In genomic region chr17:53465569-53465968, GRCm38 (mm10) we compare ENCODE assay signal across 9 mouse cellular contexts. TPM values are rescaled to one million over a fixed set of nuclear protein-coding genes. Genes with fewer than 3 reads are reported as not detected.
DNase-seq lines count a peak whose midpoint lies in the region; ATAC-seq and TF ChIP-seq lines count a peak whose summit lies in the region.
"Had no signal": no experiment of that assay in that cellular context is flagged by ENCODE, and none has a peak within 500 bp of the region (broad histone marks: within the 10 kb centered on the region; RNA-seq: fewer than 3 reads in every experiment).

No protein-coding gene starts in this region.

- CTCF ChIA-PET in Patski (lab: Charles Lee): interaction anchor here (1.2 kb wide), 1 partner anchor 1896 kb away, joined by 3 read pairs; no protein-coding TSS in a partner anchor

- DNase-seq in forebrain, embryonic 14.5 days (ENCODE audit: low spot score): peak; percentile 2
- DNase-seq in forebrain, embryonic 10.5 days (ENCODE audit: extremely low spot score, low spot score): no peak
- peak; percentile 9 for DNase-seq in 3134 (ENCODE audit: extremely low read depth, insufficient read length, low spot score)
- no peak for DNase-seq in Patski (ENCODE audit: low read depth, low spot score)
- DNase-seq in lung, embryonic 14.5 days: peak; percentile 4
- no peak for DNase-seq in right cerebral cortex, postnatal 4 days
- no peak for DNase-seq in adrenal gland, adult 2 months
- no peak for DNase-seq in limb, embryonic 10.5 days (ENCODE audit: low spot score)

- no peaks in the 10 kb centered on the region; the same call in 1 of the 2 replicates for H3K4me1 ChIP-seq in forebrain, embryonic 14.5 days (ENCODE audit: control insufficient read depth, insufficient read depth, low read length)
- H3K4me1 ChIP-seq in forebrain, embryonic 10.5 days: peaks cover 15% of the 10 kb centered on the region
- no peaks in the 10 kb centered on the region; the same call in 1 of the 2 replicates for H3K4me1 ChIP-seq in lung, embryonic 14.5 days (ENCODE audit: insufficient read depth)
- H3K4me1 ChIP-seq in limb, embryonic 10.5 days: peaks cover 3% of the 10 kb centered on the region
- H3K4me1 ChIP-seq: liver, embryonic 15.5 days had no signal

- H3K4me2 ChIP-seq in forebrain, embryonic 14.5 days (ENCODE audit: low read length): no peak overlapping the region
- no peak overlapping the region for H3K4me2 ChIP-seq in lung, embryonic 14.5 days
- H3K4me2 ChIP-seq: liver, embryonic 15.5 days had no signal

- POLR2A ChIA-PET in Patski (lab: Charles Lee): no interaction called here

- in situ Hi-C loops in Patski (cut with MboI; ENCODE audit: low pct_unique_long_range_greater_than_20kb): no loop called here

- H3K36me3 ChIP-seq in forebrain, embryonic 14.5 days (ENCODE audit: control insufficient read depth, insufficient read depth, low read length): no peaks in the 10 kb centered on the region
- H3K36me3 ChIP-seq in forebrain, embryonic 10.5 days (replicated peaks): no peaks in the 10 kb centered on the region
- no peaks in the 10 kb centered on the region for H3K36me3 ChIP-seq in lung, embryonic 14.5 days (ENCODE audit: insufficient read depth)
- no peaks in the 10 kb centered on the region for H3K36me3 ChIP-seq in limb, embryonic 10.5 days
- H3K36me3 ChIP-seq: liver, embryonic 15.5 days had no signal

- H3K27me3 ChIP-seq in forebrain, embryonic 14.5 days (replicated peaks; ENCODE audit: control insufficient read depth, insufficient read depth, low read length): no peaks in the 10 kb centered on the region
- no peaks in the 10 kb centered on the region for H3K27me3 ChIP-seq in forebrain, embryonic 10.5 days (ENCODE audit: poor library complexity, severe bottlenecking)
- no peaks in the 10 kb centered on the region for H3K27me3 ChIP-seq in Patski
- H3K27me3 ChIP-seq in lung, embryonic 14.5 days (ENCODE audit: insufficient read depth, low read length): no peaks in the 10 kb centered on the region
- H3K27me3 ChIP-seq in limb, embryonic 10.5 days (ENCODE audit: low read depth, poor library complexity, severe bottlenecking): no peaks in the 10 kb centered on the region
- H3K27me3 ChIP-seq: liver, embryonic 15.5 days had no signal

- WGBS in forebrain, embryonic 14.5 days: 60% methylated on average over 4 of the region's 4 CpGs
- WGBS in forebrain, embryonic 10.5 days: 61% methylated on average over 4 of the region's 4 CpGs
- 48% methylated on average over 4 of the region's 4 CpGs for WGBS in lung, embryonic 14.5 days
- 61% methylated on average over 4 of the region's 4 CpGs for WGBS in limb, embryonic 10.5 days

- peak; percentile 26 for TF ChIP-seq CTCF in Patski (IDR thresholded peaks at IDR 0.05)
- peak; percentile 47 for TF ChIP-seq CTCF in lung, embryonic 14.5 days (IDR thresholded peaks at IDR 0.05; ENCODE audit: low read depth)

- no peaks in the 10 kb centered on the region for H3K9me3 ChIP-seq in forebrain, embryonic 14.5 days (replicated peaks; ENCODE audit: control insufficient read depth, low read length)
- no peaks in the 10 kb centered on the region for H3K9me3 ChIP-seq in forebrain, embryonic 10.5 days
- H3K9me3 ChIP-seq in lung, embryonic 14.5 days (ENCODE audit: low read depth, low read length): no peaks in the 10 kb centered on the region
- H3K9me3 ChIP-seq in limb, embryonic 10.5 days (replicated peaks): no peaks in the 10 kb centered on the region
- H3K9me3 ChIP-seq: liver, embryonic 15.5 days had no signal

- no peak overlapping the region for H3K27ac ChIP-seq in forebrain, embryonic 14.5 days (ENCODE audit: low read depth, low read length)
- no peak overlapping the region for H3K27ac ChIP-seq in forebrain, embryonic 10.5 days
- no peak overlapping the region for H3K27ac ChIP-seq in lung, embryonic 14.5 days (ENCODE audit: low read depth)
- no peak overlapping the region for H3K27ac ChIP-seq in limb, embryonic 10.5 days
- H3K27ac ChIP-seq: liver, embryonic 15.5 days had no signal

- no peak overlapping the region for H3K4me3 ChIP-seq in forebrain, embryonic 14.5 days (ENCODE audit: low read depth, low read length)
- H3K4me3 ChIP-seq in forebrain, embryonic 10.5 days: no peak overlapping the region
- no peak overlapping the region for H3K4me3 ChIP-seq in lung, embryonic 14.5 days (ENCODE audit: low read depth, low read length)
- H3K4me3 ChIP-seq in limb, embryonic 10.5 days: no peak overlapping the region
- H3K4me3 ChIP-seq: liver, embryonic 15.5 days had no signal

- H3K9ac ChIP-seq in forebrain, embryonic 14.5 days (ENCODE audit: low read length): no peak overlapping the region
- H3K9ac ChIP-seq in lung, embryonic 14.5 days: no peak overlapping the region
- H3K9ac ChIP-seq: liver, embryonic 15.5 days had no signal

- no peak for ATAC-seq in forebrain, embryonic 14.5 days
- ATAC-seq in Patski: no peak
- ATAC-seq in lung, embryonic 14.5 days (ENCODE audit: insufficient read depth): no peak

RNA-seq across cellular contexts. Expression of gene Efhb, which starts 2.4 kb away (rescaled TPM):
- polyA plus RNA-seq in forebrain, embryonic 14.5 days (2014; fragmentation: Nextera tagmentation; extraction: Ambion mirVana): 0.66 and 1.1 TPM in 2 replicates
- polyA plus RNA-seq in forebrain, embryonic 10.5 days (2016; fragmentation: Nextera tagmentation; extraction: Ambion mirVana): 0.41 and 0.66 TPM in 2 replicates
- polyA plus RNA-seq in Patski (2021): 0.18 TPM
- polyA plus RNA-seq in lung, embryonic 14.5 days (2014; fragmentation: Nextera tagmentation; extraction: Ambion mirVana): 0.45 and 0.73 TPM in 2 replicates
- total RNA-seq in adrenal gland, adult 2 months (2021): under 1 TPM; 0.46 to 0.59 TPM
- 0.03 TPM in 1 of 2 replicates, not detected in the other for polyA plus RNA-seq in adrenal gland, adult 2 months (2012; rRNA removed)
- 0.26 and 0.31 TPM in 2 replicates for polyA plus RNA-seq in limb, embryonic 10.5 days (2016; fragmentation: Nextera tagmentation; extraction: Ambion mirVana)
- polyA plus RNA-seq: liver, embryonic 15.5 days had no signal

RNA-seq across cellular contexts. Expression of gene Rab5a, which starts 13.5 kb away (rescaled TPM):
- 81.6 and 101 TPM in 2 replicates for polyA plus RNA-seq in forebrain, embryonic 14.5 days (2014; fragmentation: Nextera tagmentation; extraction: Ambion mirVana)
- polyA plus RNA-seq in forebrain, embryonic 10.5 days (2016; fragmentation: Nextera tagmentation; extraction: Ambion mirVana): 55.3 and 56.5 TPM in 2 replicates
- 93.7 TPM for polyA plus RNA-seq in Patski (2021)
- polyA plus RNA-seq in lung, embryonic 14.5 days (2014; fragmentation: Nextera tagmentation; extraction: Ambion mirVana): 76.9 and 79.3 TPM in 2 replicates
- total RNA-seq in adrenal gland, adult 2 months (2021): 10 to 100 TPM; 89.3 to 93.3 TPM
- polyA plus RNA-seq in adrenal gland, adult 2 months (2012; rRNA removed): 2.9 and 3.1 TPM in 2 replicates
- 60.5 and 70.4 TPM in 2 replicates for polyA plus RNA-seq in limb, embryonic 10.5 days (2016; fragmentation: Nextera tagmentation; extraction: Ambion mirVana)

Comparison
In these comparisons a context has a peak if more than half of its experiments do, and no peak if none do; other contexts are left out.
1. DNase-seq: peak in forebrain, embryonic 14.5 days (single experiment), 3134 (single experiment) and lung, embryonic 14.5 days (single experiment); none in forebrain, embryonic 10.5 days (single experiment), Patski (single experiment), right cerebral cortex, postnatal 4 days (single experiment), adrenal gland, adult 2 months (single experiment) and limb, embryonic 10.5 days (single experiment).
2. RNA of gene Rab5a, which starts 13.5 kb away (polyA plus RNA-seq): 93.7 TPM in Patski (single experiment), 81.6 to 101 TPM in forebrain, embryonic 14.5 days, 76.9 to 79.3 TPM in lung, embryonic 14.5 days, 60.5 to 70.4 TPM in limb, embryonic 10.5 days and 55.3 to 56.5 TPM in forebrain, embryonic 10.5 days; 2.9 to 3.1 TPM in adrenal gland, adult 2 months; every median in the first group is over 10 times any median in the second.